Mouse (Mus musculus): Measurements from ENCODE around the gene Ipo13.

GRCm38 (mm10) chr4:117869317-117869716, 45.5 kb downstream of the Ipo13 start:
- TF ChIP-seq CTCF (IDR thresholded peaks at IDR 0.05; ENCODE audit: extremely low read depth, insufficient read depth, insufficient read length, insufficient replicate concordance) (no peak), POLR2A (IDR thresholded peaks at IDR 0.05; ENCODE audit: low read depth, low read length) (no peak)

Data from spleen, adult 2 months (tissue).